ENCODE assay signal across 1 mouse cellular context in the genomic region with DNA sequence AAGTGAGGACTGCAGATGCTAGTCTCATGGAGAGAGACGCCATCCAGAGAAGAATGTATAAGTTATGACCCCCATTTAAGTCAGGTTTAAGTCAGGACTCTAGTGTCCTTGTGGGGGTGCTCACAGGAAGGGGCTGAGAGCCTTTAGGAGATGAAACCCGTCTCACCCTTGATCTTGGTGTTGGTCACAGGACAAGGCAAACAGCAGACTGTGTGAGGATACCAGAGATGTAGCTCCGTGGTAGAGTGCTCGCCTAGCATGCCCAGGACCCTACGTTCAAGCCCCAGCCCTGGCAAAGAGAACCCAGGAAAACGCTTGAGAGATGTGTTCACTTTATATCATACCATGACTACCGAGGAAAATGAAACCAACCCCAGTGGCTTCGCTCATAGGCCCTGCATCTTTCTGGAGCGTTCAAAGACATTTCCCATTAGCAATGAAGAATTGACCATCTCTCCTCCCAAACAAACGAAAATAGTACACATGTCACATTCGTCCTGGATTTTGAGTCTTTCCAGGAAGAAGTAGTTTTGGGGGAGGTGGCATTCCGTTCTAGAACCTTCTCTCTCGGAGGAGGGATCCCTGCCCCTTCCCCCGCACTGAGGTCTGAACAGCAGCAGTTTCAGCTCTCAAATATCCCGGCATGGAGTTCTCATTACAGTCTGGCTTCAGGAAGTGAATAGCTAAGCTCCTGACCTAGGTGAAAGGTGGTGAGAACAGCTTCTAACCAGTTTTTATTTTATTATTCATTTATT.
A peak's percentile ranks its signal among the peaks of the same experiment; 100 is the strongest.
TF ChIP-seq lines count a peak whose summit lies in the region.

No protein-coding gene starts in this region.

TF ChIP-seq in MEL, 35 proteins besides CTCF, POLR2A, EP300 and RAD21:
- TF ChIP-seq GABPA (IDR thresholded peaks at IDR 0.05; ENCODE audit: low read depth, low read length), result no peak
- TF ChIP-seq ELF1 (IDR thresholded peaks at IDR 0.05; ENCODE audit: low read depth, low read length), result peak; percentile 34; the same call in 1 of the 2 replicates
- TF ChIP-seq MYB (IDR thresholded peaks at IDR 0.05; ENCODE audit: low read depth, low read length), result no peak
- 0 out of 2 replicates have a peak, but pooled peaks have one; percentile 35 for TF ChIP-seq MAX (IDR thresholded peaks at IDR 0.05; ENCODE audit: low read length)
- no peak for TF ChIP-seq MAZ (IDR thresholded peaks at IDR 0.05; ENCODE audit: low read depth, low read length)
- TF ChIP-seq MEF2A (IDR thresholded peaks at IDR 0.05; ENCODE audit: extremely low read depth, insufficient replicate concordance, low read depth, low read length, poor library complexity, severe bottlenecking), result no peak
- 0 out of 2 replicates have a peak, but pooled peaks have one; percentile 15 for TF ChIP-seq TCF12 (IDR thresholded peaks at IDR 0.05; ENCODE audit: low read depth, low read length)
- peak; percentile 21; the same call in 1 of the 2 replicates for TF ChIP-seq RCOR1 (IDR thresholded peaks at IDR 0.05; ENCODE audit: low read depth, low read length)
- TF ChIP-seq MYC (IDR thresholded peaks at IDR 0.05; ENCODE audit: low read depth, low read length), result 0 out of 2 replicates have a peak, but pooled peaks have one; percentile 16
- TF ChIP-seq ETS1 (IDR thresholded peaks at IDR 0.05; ENCODE audit: low read depth, low read length), result 0 out of 2 replicates have a peak, but pooled peaks have one; percentile 8
- TF ChIP-seq SIN3A (IDR thresholded peaks at IDR 0.05; ENCODE audit: low read length), result peak; percentile 57
- peak; percentile 64; the same call in 1 of the 2 replicates for TF ChIP-seq MXI1 (IDR thresholded peaks at IDR 0.05; ENCODE audit: low read depth, low read length)
- peak; percentile 41; the same call in 1 of the 2 replicates for TF ChIP-seq HCFC1 (IDR thresholded peaks at IDR 0.05; ENCODE audit: low read depth, low read length)
- no peak for TF ChIP-seq GATA1 (IDR thresholded peaks at IDR 0.05; ENCODE audit: low read depth, low read length)
